Mouse (Mus musculus) lung, embryonic 16.5 days (tissue): ENCODE data around the gene Babam2. TPM values are rescaled to one million over a fixed set of nuclear protein-coding genes. Genes with fewer than 3 reads are reported as not detected.

Source experiments
- ATAC-seq: fragments of 200-750 bp; cut with Nextera tagmentation; 2 replicates; pipeline ENCODE4 v1.8.0; 2017; ENCODE audit warnings: low read depth, mild to moderate bottlenecking, moderate library complexity
- H3K27ac ChIP-seq: fragments of 300-500 bp; sonication (generic); 2 replicates; pipeline ENCODE4 v1.5.1; 2014; ENCODE audit warnings: mild to moderate bottlenecking, control low read depth, low read length
- H3K27me3 ChIP-seq: fragments of 300-500 bp; sonication (generic); 2 replicates; pipeline ENCODE4 v1.6.1; 2014; ENCODE audit warnings: low read depth, low read length, mixed read lengths; ENCODE audit not compliant: control insufficient read depth, insufficient read depth
- H3K36me3 ChIP-seq: fragments of 300-500 bp; sonication (generic); 2 replicates; pipeline ENCODE4 v1.6.1; 2014; ENCODE audit warnings: low read length; ENCODE audit not compliant: control insufficient read depth, insufficient read depth
- H3K4me1 ChIP-seq: fragments of 300-500 bp; sonication (generic); replicated peaks from 2 replicates; pipeline ENCODE4 v1.6.1; 2014; ENCODE audit warnings: low read length, mixed read lengths; ENCODE audit not compliant: control insufficient read depth, insufficient read depth
- H3K4me2 ChIP-seq: fragments of 300-500 bp; sonication (generic); 2 replicates; pipeline ENCODE4 v1.6.1; 2014; ENCODE audit warnings: low read depth, low read length, control low read depth
- H3K4me3 ChIP-seq: fragments of 300-500 bp; sonication (generic); 2 replicates; pipeline ENCODE4 v1.5.1; 2014; ENCODE audit warnings: mild to moderate bottlenecking, low read length, control low read depth
- H3K9ac ChIP-seq: fragments of 300-500 bp; sonication (generic); 2 replicates; pipeline ENCODE4 v1.6.1; 2014; ENCODE audit warnings: low read length, control low read depth
- H3K9me3 ChIP-seq: fragments of 300-500 bp; sonication (generic); 2 replicates; pipeline ENCODE4 v1.6.1; 2016; ENCODE audit warnings: low read length; ENCODE audit not compliant: control insufficient read depth
- WGBS: fragments of 180-500 bp; shearing (Covaris S2); extraction: QIAGEN DNeasy Blood & Tissue Kit; methylation state at CpG from one replicate; pipeline ENCODE4 v1.1.7; 2014; 5-methylcytosine and 5-hydroxymethylcytosine counted together
- polyA plus RNA-seq: library from polyadenylated mRNA; unstranded; fragments of >200 nt; fragmentation: Nextera tagmentation; extraction: Ambion mirVana; gene quantifications from 2 replicates; pipeline ENCODE4 v1.2.1, GENCODE M21; 2015

The Babam2 gene
- polyA plus RNA-seq, 1 experiment from 2014 or later = 51.9 TPM

- no peak overlapping the region for H3K4me2 ChIP-seq
- 0 out of 2 replicates have a peak, but pooled peaks cover 2% of the 10 kb centered on the region for H3K4me1 ChIP-seq
- H3K9ac ChIP-seq = no peak overlapping the region
- no peak overlapping the region for H3K27ac ChIP-seq
- H3K9me3 ChIP-seq = no peaks in the 10 kb centered on the region
- no peaks in the 10 kb centered on the region for H3K27me3 ChIP-seq
- H3K36me3 ChIP-seq = no peaks in the 10 kb centered on the region
- WGBS = 77% methylated on average over 6 of the region's 6 CpGs
- H3K4me3 ChIP-seq = no peak overlapping the region
- no peak for ATAC-seq
Observed at GRCm38 (mm10) chr5:32086526-32087090, 389.1 kb downstream of the Babam2 start.

GRCm38 (mm10) chr5:32089481-32089880 lies 392.0 kb downstream of the Babam2 start:
- Histone ChIP-seq H3K36me3 (no peaks in the 10 kb centered on the region), H3K9ac (no peak overlapping the region), H3K27me3 (no peaks in the 10 kb centered on the region), H3K4me2 (no peak overlapping the region), H3K9me3 (no peaks in the 10 kb centered on the region), H3K4me3 (no peak overlapping the region), H3K4me1 (0 out of 2 replicates have a peak, but pooled peaks cover 2% of the 10 kb centered on the region), H3K27ac (no peak overlapping the region)
- no peak for ATAC-seq
- WGBS = 30% methylated on average over 5 of the region's 5 CpGs

- H3K9ac ChIP-seq = no peak overlapping the region
- H3K9me3 ChIP-seq = no peaks in the 10 kb centered on the region
- H3K27me3 ChIP-seq = no peaks in the 10 kb centered on the region
- no peak for ATAC-seq
- H3K4me1 ChIP-seq = no peaks in the 10 kb centered on the region
- no peak overlapping the region for H3K27ac ChIP-seq
- H3K4me3 ChIP-seq = no peak overlapping the region
- H3K36me3 ChIP-seq = no peaks in the 10 kb centered on the region
- no peak overlapping the region for H3K4me2 ChIP-seq
Observed at GRCm38 (mm10) chr5:32092281-32092680, 394.8 kb downstream of the Babam2 start.

GRCm38 (mm10) chr5:32098691-32099090 lies 401.2 kb downstream of the Babam2 start:
- 59% methylated on average over 3 of the region's 3 CpGs for WGBS
- no peak overlapping the region for H3K27ac ChIP-seq
- ATAC-seq = no peak
- no peaks in the 10 kb centered on the region for H3K27me3 ChIP-seq
- H3K36me3 ChIP-seq = no peaks in the 10 kb centered on the region
- H3K4me3 ChIP-seq = no peak overlapping the region
- H3K4me2 ChIP-seq = no peak overlapping the region
- no peaks in the 10 kb centered on the region for H3K9me3 ChIP-seq
- peaks cover 12% of the 10 kb centered on the region for H3K4me1 ChIP-seq
- no peak overlapping the region for H3K9ac ChIP-seq

GRCm38 (mm10) chr5:32102484-32102883 lies 405.0 kb downstream of the Babam2 start:
- peak; percentile 90 for ATAC-seq
- H3K4me2 ChIP-seq = no peak overlapping the region
- no peak overlapping the region for H3K4me3 ChIP-seq
- H3K27me3 ChIP-seq = no peaks in the 10 kb centered on the region
- H3K36me3 ChIP-seq = no peaks in the 10 kb centered on the region
- WGBS = 20% methylated on average over 5 of the region's 5 CpGs
- no peak overlapping the region for H3K9ac ChIP-seq
- H3K27ac ChIP-seq = peak overlapping the region; percentile 60
- H3K9me3 ChIP-seq = no peaks in the 10 kb centered on the region
- H3K4me1 ChIP-seq = peaks cover 12% of the 10 kb centered on the region

GRCm38 (mm10) chr5:32102971-32103431 lies 405.5 kb downstream of the Babam2 start:
- peak; percentile 67 for ATAC-seq
- H3K4me3 ChIP-seq = no peak overlapping the region
- H3K36me3 ChIP-seq = no peaks in the 10 kb centered on the region
- whole genome bisulfite sequencing = 58% methylated on average over 6 of the region's 6 CpGs
- no peak overlapping the region for H3K9ac ChIP-seq
- H3K4me2 ChIP-seq = no peak overlapping the region
- H3K9me3 ChIP-seq = no peaks in the 10 kb centered on the region
- H3K27me3 ChIP-seq = no peaks in the 10 kb centered on the region
- H3K27ac ChIP-seq = peak overlapping the region; percentile 60
- peaks cover 12% of the 10 kb centered on the region for H3K4me1 ChIP-seq

- no peak overlapping the region for H3K9ac ChIP-seq
- no peak overlapping the region for H3K4me2 ChIP-seq
- H3K9me3 ChIP-seq = no peaks in the 10 kb centered on the region
- H3K4me3 ChIP-seq = no peak overlapping the region
- WGBS = 86% methylated on average over 1 of the region's 1 CpGs
- ATAC-seq = no peak
- no peaks in the 10 kb centered on the region for H3K27me3 ChIP-seq
- H3K36me3 ChIP-seq = no peaks in the 10 kb centered on the region
- no peak overlapping the region for H3K27ac ChIP-seq
- H3K4me1 ChIP-seq = peaks cover 12% of the 10 kb centered on the region
Observed at GRCm38 (mm10) chr5:32103545-32103944, 406.1 kb downstream of the Babam2 start.

- no peak overlapping the region for H3K4me2 ChIP-seq
- no peak overlapping the region for H3K9ac ChIP-seq
- 76% methylated on average over 12 of the region's 12 CpGs for WGBS
- H3K36me3 ChIP-seq = no peaks in the 10 kb centered on the region
- no peak overlapping the region for H3K27ac ChIP-seq
- no peaks in the 10 kb centered on the region for H3K27me3 ChIP-seq
- ATAC-seq = no peak
- H3K4me3 ChIP-seq = no peak overlapping the region
- no peaks in the 10 kb centered on the region for H3K9me3 ChIP-seq
- H3K4me1 ChIP-seq = peaks cover 12% of the 10 kb centered on the region
Observed at GRCm38 (mm10) chr5:32104119-32104990, 406.9 kb downstream of the Babam2 start.

- Histone ChIP-seq H3K9ac (no peak overlapping the region), H3K27ac (no peak overlapping the region), H3K4me2 (no peak overlapping the region), H3K4me3 (no peak overlapping the region), H3K4me1 (peaks cover 12% of the 10 kb centered on the region), H3K27me3 (no peaks in the 10 kb centered on the region), H3K36me3 (no peaks in the 10 kb centered on the region), H3K9me3 (no peaks in the 10 kb centered on the region)
- ATAC-seq = no peak
- WGBS = 76% methylated on average over 5 of the region's 5 CpGs
Observed at GRCm38 (mm10) chr5:32106473-32107140, 409.1 kb downstream of the Babam2 start.
